Mouse (Mus musculus): ENCODE results near the gene Parvb.

Parvb gene

DNA sequence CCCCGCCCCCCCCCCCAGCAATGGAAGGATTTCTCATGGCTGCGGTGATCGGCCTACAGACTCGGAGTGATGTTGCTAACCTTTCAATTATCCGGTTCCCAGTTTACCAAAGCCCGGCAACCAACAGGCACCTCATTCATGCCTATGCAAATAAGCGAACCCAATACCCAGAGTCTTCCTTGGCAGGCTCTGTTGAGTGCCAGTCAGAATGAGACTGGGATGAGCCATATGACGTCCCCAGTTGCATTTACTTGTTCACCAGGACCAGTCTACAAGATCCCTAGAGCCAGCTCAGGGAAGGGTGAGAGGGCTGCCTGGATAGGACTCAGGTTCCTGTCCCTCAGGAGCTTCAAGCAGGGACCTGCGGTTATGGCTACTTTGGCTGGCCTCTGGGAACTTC lies 62.5 kb downstream of the Parvb start:
- DNase-seq (ENCODE audit: low spot score) = no peak

DNA sequence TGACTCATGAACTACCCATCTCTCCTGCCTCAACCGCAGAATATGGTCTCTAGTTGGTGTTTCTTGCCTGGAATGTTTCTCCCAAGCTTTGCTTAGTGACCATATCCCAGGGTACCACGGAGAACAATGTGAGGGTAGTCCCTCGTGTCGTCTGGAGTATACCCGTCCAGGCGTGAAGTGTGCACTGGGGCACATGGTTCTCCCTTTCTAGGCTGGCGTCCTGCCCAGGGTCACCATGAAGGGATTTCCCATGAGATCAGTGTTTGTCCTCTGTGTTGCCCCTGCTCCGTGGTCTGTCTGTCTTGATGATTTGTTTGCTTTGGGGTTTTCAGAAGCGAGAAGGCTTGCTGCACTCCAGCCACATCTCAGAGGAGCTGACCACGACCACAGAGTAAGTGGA lies 63.4 kb downstream of the Parvb start:
- no peak for DNase-seq (ENCODE audit: low spot score)

DNA sequence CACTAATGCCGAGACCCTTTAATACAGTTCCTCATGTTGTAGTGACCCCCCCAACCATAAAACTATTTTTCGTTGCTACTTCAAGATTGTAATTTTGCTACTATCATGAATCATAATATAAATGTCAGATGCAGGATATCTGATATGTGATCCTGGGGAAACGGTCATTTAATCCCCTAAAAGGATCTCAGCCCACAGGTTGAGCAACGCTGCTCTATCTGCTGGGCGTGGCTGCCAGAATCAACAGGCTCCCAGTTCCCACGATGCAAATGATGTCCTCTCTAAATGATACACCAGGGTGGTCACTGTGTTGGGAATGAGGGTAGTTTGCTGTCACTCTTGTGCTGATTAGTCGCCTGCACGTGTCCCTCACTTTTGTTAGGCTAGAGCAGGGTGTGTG lies 65.6 kb downstream of the Parvb start:
- no peak for DNase-seq (ENCODE audit: low spot score)

DNA sequence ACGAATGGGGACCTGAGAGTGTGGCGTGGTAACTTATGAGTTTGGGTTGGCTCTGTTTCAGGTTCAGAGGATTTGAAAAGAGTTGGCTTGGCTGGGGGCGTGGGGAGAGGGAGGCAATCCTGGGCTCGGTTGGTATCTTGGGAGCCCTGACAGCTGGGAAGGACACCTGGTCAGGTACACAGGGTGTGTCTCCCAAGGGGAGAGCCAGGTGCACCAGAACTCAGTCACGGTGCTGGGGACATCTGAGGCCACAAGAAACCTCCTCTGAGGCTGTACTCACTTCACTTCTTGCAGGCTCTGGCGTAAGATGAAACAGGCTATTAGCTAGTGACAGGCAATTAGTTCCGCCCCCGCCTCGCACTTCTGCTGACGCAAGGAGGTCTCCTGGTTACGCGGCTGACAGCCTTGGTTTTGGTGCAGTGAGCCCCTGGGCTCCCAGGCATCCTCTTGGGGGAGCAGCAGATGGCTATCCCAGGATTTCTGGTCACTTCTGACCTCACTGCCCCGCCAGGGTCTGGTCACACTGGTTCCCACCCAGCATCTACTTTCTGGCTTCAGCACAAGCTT lies 67.0 kb downstream of the Parvb start:
- no peak for DNase-seq (ENCODE audit: low spot score)

DNA sequence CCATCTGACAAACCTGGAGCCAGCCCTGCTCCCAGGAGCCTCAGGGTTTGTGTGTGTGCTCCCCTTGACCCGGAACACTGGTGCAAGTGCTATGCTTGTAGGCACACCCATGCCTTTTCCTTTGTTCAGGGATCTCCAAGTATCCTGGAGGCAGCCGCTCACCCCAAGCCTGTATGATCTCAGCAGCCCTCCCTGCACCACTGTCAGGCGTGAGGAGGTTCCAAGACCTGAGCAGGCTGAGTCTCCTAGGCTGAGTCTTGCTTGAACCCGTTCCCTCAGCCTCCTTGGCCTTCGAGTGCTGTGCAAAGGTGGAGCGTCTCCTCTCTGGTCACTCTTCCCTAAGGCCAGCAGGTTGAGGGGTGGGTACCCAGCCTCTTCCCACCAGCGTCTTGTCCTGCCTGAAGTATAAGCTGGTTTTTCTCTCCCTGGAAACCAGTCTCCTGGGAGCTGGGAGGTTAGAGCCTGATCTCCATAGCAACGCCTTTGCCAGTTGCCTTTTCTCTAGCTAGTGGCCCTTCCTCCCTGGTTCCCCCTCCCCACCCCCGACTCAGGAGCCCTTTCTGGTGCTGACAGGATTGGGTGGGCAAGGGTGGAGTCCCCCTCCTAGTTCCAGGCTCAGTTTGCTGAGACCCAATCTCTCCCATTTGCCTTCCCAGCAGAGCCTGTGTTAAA lies 68.0 kb downstream of the Parvb start:
- DNase-seq (ENCODE audit: low spot score) = no peak

DNA sequence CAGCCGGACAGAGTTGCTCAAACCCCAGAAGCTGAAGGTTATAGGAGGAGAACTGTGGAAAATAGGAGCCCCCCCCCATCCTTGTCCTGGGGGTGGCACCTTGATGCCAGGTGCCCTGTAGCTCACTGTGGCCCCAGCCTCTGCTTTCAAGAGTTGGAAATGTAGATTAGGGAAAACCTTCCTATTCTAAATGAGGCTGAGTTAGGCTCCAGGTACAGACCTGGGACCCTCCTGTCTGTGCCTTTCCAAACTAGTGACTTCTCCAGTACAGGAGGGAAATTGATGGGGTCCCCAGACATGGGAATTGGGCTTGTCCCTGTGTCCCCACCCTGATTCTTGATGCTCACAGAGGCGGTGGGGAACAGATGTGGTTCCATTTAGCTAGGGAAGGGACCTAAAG lies 68.7 kb downstream of the Parvb start:
- no peak for DNase-seq (ENCODE audit: low spot score)

DNA sequence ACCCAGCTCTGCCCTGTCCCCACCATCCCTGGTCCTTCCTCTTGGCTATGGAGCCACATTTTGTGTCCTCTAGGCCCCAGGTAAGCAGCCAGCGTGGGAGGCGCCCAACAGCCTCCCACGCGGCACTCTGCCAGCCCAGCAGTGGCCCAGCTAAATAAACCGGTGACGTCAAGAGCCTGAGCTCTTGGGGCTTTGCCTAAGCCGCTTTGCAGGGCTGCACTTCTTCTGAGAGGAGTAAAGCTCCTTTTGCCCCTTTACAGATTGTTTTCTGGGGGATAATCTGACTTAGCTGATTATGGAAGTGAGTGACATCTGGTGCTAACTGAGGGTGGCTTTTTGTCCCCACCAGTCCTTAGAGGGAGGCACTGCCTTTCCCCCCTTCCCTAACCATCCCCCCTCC lies 69.2 kb downstream of the Parvb start:
- peak; percentile 58 for DNase-seq (ENCODE audit: low spot score)

DNA sequence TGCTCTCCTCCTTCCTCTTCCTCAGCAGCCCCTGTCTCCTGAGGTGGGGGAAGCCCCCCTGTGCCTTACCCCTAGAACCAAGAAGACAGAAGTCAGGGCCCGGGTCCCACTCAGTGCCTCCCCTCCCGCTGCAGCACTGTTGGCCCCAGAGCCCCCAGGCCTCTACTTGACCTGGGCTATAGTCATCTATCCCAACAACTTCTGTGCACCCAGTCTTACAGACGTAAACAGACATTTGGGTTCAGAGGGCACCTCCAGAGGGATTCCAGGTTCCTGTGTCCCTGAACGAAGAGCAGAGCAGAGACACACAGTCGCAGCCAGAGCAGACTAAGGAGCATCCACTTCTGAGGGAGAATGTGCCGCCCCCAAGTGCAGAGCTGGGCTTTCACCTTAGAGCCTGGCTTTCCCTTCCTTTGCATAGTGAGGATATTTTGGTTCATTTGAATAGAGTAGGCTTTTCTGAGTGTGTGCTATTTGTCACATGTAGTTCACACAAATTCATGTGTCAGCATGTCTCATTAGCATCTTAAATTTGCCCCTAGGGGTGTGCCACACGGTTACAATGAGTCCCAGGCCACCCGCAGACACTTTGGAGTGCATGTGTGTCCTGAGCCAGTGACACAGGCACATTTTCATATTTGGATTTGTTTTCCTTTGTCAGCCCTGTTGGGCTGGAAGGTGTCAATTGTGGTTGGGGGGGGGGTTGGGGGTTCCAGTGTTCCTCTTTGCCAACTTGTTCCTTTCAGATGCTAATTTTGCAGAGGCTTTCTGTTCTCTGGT lies 70.0 kb downstream of the Parvb start:
- no peak for DNase-seq (ENCODE audit: low spot score)

DNA sequence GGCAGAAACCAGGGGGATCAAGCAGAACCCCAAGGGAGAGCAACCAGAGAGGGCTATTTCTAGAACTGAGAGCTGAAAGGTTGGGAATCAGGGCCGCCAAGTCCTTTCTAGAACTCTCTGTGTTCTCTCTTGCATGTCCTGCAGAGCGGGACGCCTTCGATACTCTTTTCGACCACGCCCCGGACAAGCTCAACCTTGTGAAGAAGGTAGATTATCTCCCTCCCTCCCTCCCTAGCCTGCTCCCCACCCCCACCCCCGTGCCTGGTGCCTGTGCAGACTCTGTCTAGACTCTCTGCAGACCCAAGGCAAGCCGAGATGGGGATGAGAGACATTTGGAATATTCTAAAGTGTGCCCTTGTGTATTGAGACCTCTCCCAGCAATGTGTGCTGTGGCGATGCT lies 71.4 kb downstream of the Parvb start:
- no peak for DNase-seq (ENCODE audit: low spot score)

DNA sequence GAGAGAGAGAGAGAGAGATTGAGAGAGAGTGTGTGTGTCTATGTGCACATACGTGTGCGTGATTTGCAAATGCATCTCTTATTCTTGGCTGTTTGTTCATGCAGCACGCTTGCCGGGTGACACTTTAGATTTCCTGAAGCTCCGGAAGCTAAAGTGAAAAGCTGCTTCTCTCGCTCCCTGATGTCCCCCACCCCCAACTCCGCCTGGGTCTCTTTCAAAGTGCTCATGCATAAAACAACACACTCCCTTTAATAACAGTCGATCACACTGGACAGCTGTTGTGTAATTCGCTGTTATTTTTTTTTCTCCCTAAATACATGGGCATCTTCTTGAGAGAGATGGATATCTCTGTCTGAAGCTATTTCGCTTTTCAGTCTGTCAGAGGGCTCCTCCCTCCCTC lies 73.5 kb downstream of the Parvb start:
- no peak for DNase-seq (ENCODE audit: low spot score)

DNA sequence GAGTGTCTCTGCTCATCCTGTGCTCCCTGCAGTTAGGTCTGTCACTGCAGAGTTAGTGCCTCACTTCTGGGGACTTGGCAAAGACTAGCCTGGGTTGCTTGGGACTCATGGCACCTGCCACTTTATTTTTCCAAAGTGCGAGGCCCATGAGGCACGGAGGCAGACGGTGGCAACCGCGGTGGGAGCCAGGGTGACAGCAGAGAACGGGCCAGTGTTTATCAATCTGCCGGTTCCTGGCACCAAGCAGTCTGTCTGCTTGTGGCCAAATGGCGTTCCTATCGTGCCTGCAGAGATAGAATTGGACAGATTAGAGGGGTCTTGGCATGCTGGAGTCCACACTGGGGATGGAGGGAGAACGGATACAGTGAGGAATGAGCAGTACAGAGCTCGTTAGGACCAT lies 78.4 kb downstream of the Parvb start:
- DNase-seq (ENCODE audit: low spot score) = no peak

DNA sequence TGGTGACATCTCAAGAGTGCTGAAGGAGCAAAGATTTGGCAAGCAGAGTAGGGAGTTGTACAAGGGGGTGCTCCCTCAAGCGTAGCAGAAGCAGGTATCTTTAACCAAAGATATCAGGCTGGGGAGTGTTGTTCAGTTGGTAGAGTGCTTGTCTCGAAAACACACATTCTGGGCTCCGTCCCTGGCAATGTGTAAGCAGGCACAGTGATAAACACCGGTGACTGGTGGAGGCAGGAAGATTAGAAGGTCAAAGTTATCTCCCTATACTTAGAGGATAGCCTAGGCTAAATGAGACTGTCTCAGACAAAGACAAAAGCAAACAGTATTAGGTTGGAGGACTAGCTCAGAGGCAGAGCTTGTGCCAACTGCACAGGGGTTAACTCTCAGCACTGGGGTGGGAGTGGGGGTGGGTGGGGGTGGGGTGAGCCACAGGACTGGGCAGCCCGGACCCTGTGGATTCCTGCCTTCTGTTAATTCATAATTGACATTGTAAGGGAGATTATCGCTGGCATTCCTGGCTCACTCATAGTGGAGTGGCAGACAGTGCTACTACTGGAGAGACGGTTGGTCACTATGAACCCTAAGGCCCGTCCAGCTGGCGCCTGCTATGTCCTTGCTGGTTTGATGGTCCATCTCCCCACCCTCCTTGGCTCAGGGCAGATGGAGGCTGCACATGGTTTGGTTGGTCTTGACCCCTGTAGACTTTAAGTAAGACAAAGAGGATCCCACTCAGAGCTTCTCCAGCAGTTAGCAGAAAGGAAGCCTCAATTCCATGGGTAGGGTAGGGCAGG lies 79.6 kb downstream of the Parvb start:
- no peak for DNase-seq (ENCODE audit: low spot score)

DNA sequence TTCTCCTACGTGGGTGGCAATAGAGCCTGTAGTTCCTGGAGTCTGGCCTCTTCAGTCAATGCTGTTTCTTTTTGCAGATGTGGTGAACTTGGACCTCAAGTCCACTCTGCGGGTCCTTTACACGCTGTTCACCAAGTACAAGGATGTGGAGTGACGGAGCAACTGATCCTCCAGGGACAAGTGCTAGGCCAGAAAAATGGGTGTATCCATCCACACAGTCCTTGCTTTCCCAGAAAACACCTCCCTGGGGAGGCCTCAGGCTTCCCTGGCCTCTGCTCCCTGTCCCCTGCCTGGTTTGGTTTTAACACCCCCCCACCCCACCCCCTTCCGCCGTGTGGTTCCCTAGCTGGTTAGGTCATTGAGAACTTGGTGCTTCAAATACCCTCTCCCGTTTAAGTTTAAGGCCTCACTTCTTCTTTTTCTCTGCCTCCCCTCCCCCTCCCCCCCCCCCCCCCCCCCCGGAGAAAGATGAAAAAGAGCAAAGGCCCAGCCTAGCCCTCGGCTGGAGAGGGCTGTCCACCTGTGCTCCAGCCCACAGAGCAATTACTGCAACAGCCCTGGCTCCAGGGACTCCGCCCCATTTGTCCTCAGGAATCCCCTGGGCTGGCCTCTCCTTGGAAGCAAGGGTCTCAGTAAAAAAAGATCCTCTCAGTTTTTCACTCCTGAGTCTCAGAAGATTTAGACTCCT lies 81.2 kb downstream of the Parvb start:
- DNase-seq (ENCODE audit: low spot score) = no peak

DNA sequence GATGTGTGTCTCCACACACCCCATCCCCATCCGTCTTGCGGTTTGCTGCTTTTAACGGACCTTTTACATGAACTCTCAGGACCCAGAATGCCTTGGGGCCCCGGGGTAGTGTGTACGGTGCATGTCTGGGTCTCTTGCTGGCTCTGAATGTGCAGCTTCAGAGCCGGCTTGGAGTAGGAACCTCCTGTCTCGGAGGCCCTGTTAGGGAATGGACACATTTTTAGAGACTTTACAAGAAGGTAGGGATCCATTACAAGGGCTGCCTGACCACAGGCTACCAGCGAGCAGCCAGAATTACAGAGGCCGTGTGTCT lies 81.7 kb downstream of the Parvb start:
- DNase-seq (ENCODE audit: low spot score) = no peak

DNA sequence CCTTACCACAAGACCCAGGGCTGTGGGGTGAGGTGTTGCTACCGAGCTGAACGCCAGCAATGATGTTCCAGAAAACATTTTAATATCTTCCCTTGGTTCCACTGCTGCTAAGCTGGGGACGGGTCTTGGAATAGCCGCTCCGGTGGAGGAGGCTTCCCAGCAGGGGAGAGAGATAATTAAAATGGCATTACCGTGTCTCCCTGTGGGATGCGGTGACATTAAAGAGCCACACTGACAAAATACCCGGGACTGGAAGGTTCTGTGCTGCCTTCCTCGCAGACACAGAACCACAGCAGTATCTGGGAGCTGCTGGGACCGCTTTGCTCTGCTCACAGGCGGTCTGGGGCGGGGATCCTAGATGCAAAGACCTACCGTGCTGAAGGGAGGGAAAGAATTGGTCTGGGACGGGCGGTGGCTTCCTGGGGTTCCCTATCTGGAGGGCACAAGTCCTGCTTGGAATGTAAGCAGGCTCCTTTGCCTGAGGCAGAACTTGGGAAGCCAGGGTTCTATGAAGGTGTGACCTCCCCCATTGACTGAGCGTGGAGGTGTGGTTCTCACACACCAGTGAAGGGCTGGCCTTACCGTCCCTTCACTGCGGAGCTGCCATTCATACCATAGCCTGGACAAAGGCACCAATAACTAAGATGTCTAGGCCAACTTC lies 82.7 kb downstream of the Parvb start:
- DNase-seq (ENCODE audit: low spot score) = no peak

DNA sequence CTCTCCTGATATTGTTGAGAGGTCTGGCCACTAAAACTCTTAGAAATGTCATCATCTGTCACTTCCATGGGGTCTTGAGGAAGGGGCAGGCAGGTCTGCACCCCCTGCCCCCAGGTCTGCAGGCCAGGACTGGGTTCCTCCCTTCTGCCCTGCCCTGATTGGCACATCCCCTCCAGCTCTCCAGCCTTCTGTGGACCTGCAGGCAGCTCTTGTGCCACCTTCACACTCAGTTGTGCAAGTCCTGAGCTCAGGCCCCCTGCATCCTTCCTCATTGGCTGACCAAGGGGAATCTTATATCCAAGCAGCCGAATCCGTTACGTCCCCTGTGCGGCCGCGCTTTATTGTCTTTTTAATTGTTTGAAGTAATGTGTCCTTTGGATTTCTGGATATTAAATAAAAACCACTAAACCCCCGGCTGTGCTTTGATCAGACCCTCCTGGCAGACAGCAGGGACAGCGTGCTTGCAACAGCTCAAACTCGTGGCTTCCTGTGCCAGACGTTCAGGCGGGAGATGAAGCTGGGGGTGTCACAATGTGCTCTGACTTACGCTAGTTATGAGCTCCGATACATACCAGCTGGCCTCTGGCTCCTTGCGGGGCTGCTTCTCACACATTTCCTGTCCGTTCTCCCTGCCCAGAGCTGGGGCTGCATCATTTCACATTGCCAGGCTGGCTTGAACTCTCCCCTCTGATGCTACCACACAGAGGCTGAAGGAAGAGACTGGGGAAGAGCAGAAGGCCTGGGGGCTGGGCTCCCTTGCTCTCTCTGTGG lies 83.6 kb downstream of the Parvb start:
- DNase-seq (ENCODE audit: low spot score) = peak; percentile 37

DNA sequence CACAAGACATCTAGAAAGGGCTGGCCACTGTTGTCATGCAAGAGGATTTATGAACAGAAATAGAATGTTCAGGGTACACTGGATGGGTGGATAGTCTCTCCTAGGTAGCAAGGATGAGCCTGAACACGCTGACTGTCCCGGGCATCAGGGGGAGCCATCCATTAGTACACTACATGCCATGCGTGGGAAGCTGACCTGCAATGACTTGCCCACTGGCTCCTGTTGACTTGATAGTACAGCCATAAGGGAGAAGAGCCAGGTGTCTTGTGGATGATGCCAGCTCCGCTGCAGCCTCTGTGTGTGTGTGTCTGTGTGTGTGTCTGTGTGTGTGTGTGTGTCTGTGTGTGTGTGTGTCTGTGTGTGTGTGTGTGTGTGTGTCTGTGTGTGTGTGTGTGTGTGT lies 87.5 kb downstream of the Parvb start:
- no peak for DNase-seq (ENCODE audit: low spot score)

DNA sequence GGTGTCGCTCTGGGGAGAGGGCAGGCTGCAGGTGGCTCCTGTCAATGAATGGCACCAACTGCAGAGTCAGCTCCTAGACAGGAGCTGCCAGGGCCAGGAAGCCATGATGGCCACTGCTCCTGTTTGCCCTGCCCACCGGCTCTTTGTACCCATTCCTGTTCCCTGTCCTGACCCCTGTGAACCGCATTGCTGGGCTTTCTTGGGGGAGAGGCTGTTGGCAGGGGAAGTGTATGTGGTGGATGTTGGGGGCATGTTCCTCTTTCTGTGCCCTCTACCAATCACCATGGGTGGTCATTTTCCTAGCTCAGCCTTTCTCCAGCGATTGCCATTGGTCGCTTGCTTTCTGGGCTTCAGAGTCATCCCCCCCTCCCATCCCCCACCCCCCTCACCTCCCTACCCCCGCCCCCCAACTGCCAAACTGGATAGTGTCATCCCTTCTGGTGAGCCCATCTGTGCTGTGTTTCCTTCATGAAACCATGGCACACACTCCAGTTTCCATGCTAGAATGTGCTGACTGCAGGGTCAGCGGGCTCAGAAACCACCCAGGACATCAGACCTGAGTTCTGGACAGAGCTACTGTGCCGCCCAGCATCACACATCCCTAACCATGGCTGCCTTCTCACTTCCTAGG lies 89.8 kb downstream of the Parvb start:
- no peak for DNase-seq (ENCODE audit: low spot score)

DNA sequence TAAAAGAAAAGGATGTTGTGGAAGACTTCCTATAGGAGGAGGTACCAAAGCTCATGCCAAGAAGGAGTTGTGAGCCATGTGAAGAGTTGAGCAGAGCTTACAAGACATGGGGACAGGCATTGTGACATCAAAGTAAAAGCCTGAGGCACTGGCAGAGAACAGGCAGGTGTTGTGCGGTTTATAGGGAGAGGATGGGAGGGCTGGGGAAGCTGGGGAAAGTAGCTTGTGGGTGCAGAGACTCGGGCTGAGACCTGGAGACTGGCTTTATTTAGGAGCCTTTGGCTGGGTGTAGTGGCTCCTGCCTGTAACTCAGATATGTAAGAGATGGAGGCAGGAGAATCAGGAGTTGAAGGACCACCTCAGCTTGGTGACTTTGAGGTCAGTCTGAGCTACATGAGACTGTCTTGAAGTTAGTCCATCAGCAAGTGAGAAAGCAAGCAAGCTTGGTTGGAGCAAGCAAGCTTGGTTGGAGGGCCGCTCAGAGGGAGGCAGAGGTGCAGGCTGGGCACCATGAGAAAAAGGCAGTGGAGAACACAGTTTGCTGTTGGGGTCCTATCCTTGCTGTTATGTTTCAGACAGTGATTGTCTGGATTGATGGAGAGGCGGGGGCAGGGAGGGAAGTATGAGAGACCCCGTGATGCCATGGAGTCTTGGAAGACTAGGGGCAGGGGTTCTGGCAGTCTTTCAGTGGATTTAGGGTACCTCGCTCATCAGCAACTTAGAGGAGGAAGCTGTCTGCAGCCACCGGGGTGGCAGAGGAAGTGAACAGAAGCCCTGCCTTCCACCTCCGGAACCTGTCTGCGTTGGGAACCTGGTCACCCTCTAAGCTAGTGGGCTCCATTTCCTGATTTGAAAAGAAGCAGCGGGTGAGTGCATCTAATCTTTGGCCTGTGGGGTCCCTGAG lies 92.4 kb downstream of the Parvb start, which contains the start of gene Parvg:
Gene Parvg (plus strand): TSS at position 61 of the 904 bp plus-strand sequence.
- DNase-seq (ENCODE audit: low spot score) = no peak
